Mouse (Mus musculus) MEL (cell line): ENCODE measurements around the gene Sema6c. TPM values are rescaled to one million over a fixed set of nuclear protein-coding genes. Genes with fewer than 3 reads are reported as not detected.

Experiments
- DNase-seq: peaks from one replicate; pipeline ENCODE4 v3.0.0; 2011; ENCODE audit warnings: low read depth, low spot score
- H3K27ac ChIP-seq: 2 replicates; pipeline ENCODE4 v1.5.1; 2012; ENCODE audit warnings: low read depth, mild to moderate bottlenecking, control low read depth, low read length, moderate library complexity; ENCODE audit not compliant: control insufficient read depth
- H3K27me3 ChIP-seq, 2 experiments: fragments of 150-350 bp in 1 of 2; sonication (generic) in 1 of 2; 2 replicates each; pipeline ENCODE4 v1.6.1; 2012; ENCODE audit warnings: low read length in 2 of 2, mild to moderate bottlenecking in 2 of 2, improper control_type of control experiment in 1 of 2, moderate library complexity in 1 of 2; ENCODE audit not compliant: insufficient read depth in 2 of 2, control insufficient read depth in 1 of 2
- H3K36me3 ChIP-seq, 2 experiments: 2 replicates each; pipeline ENCODE4 v1.6.1; 2012 to 2014; ENCODE audit warnings: low read length in 2 of 2, improper control_type of control experiment in 1 of 2, inconsistent platforms in 1 of 2, mild to moderate bottlenecking in 1 of 2; ENCODE audit not compliant: insufficient read depth in 2 of 2, control insufficient read depth in 1 of 2
- H3K4me1 ChIP-seq, 2 experiments: fragments of 150-350 bp in 1 of 2; sonication (generic) in 1 of 2; 2 replicates each; pipeline ENCODE4 v1.6.1; 2012; ENCODE audit warnings: low read length in 2 of 2, improper control_type of control experiment in 1 of 2, mild to moderate bottlenecking in 1 of 2; ENCODE audit not compliant: insufficient read depth in 2 of 2, control insufficient read depth in 1 of 2
- H3K4me3 ChIP-seq, 2 experiments: fragments of 150-350 bp in 1 of 2; sonication (generic) in 1 of 2; 2 replicates each; pipeline ENCODE4 v1.5.1; 2012; ENCODE audit warnings: low read depth in 2 of 2, low read length in 2 of 2, mild to moderate bottlenecking in 2 of 2, moderate library complexity in 2 of 2, control low read depth in 1 of 2, improper control_type of control experiment in 1 of 2; ENCODE audit not compliant: control insufficient read depth in 1 of 2, insufficient read depth in 1 of 2
- H3K79me2 ChIP-seq: 2 replicates; pipeline ENCODE4 v1.6.1; 2012; ENCODE audit warnings: mild to moderate bottlenecking, low read length, moderate library complexity; ENCODE audit not compliant: control insufficient read depth, poor library complexity, insufficient read depth
- H3K9ac ChIP-seq: 2 replicates; pipeline ENCODE4 v1.6.1; 2012; ENCODE audit warnings: low read depth, mild to moderate bottlenecking, control low read depth, low read length, moderate library complexity; ENCODE audit not compliant: control insufficient read depth, poor library complexity, severe bottlenecking
- H3K9me3 ChIP-seq: fragments of 150-350 bp; sonication (generic); replicated peaks from 2 replicates; pipeline ENCODE4 v1.6.1; 2012; ENCODE audit warnings: mild to moderate bottlenecking, low read length, improper control_type of control experiment, moderate library complexity; ENCODE audit not compliant: insufficient read depth
- BHLHE40 ChIP-seq: IDR thresholded peaks from 2 replicates; pipeline ENCODE4 v1.6.1; 2012; ENCODE audit warnings: low read depth, mild to moderate bottlenecking, inconsistent platforms, low read length, improper control_type of control experiment, borderline replicate concordance
- CHD2 ChIP-seq: IDR thresholded peaks from 2 replicates; pipeline ENCODE4 v1.6.1; 2011; ENCODE audit warnings: low read length, improper control_type of control experiment
- CTCF ChIP-seq, 3 experiments: IDR thresholded peaks in 2 of 3; conservative IDR thresholded peaks in 1 of 3; 2 replicates each; pipeline ENCODE4 v1.5.1; 2011 to 2012; ENCODE audit warnings: low read length in 3 of 3, low read depth in 2 of 3, mild to moderate bottlenecking in 2 of 3, improper control_type of control experiment in 1 of 3, inconsistent platforms in 1 of 3, mixed read lengths in 1 of 3, moderate library complexity in 1 of 3; ENCODE audit not compliant: control insufficient read depth in 1 of 3, insufficient read depth in 1 of 3, poor library complexity in 1 of 3, severe bottlenecking in 1 of 3
- EP300 ChIP-seq, 2 experiments: IDR thresholded peaks; 2 replicates each; pipeline ENCODE4 v1.6.1; 2011; ENCODE audit warnings: improper control_type of control experiment in 2 of 2, low read length in 2 of 2, low read depth in 1 of 2, mild to moderate bottlenecking in 1 of 2
- GABPA ChIP-seq: IDR thresholded peaks from 2 replicates; pipeline ENCODE4 v1.6.1; 2012; ENCODE audit warnings: low read depth, mild to moderate bottlenecking, inconsistent platforms, low read length, improper control_type of control experiment, moderate library complexity
- GATA1 ChIP-seq: IDR thresholded peaks from 2 replicates; pipeline ENCODE4 v1.6.1; 2011; ENCODE audit warnings: low read depth, low read length, improper control_type of control experiment
- KAT2A ChIP-seq: conservative IDR thresholded peaks from 2 replicates; pipeline ENCODE4 v1.6.1; 2012; ENCODE audit warnings: low read depth, low read length, improper control_type of control experiment, inconsistent platforms
- MAFK ChIP-seq: IDR thresholded peaks from 2 replicates; pipeline ENCODE4 v1.6.1; 2011; ENCODE audit warnings: low read depth, mild to moderate bottlenecking, low read length, improper control_type of control experiment, borderline replicate concordance
- MYB ChIP-seq: IDR thresholded peaks from 2 replicates; pipeline ENCODE4 v1.6.1; 2011; ENCODE audit warnings: mild to moderate bottlenecking, low read depth, low read length, improper control_type of control experiment
- MYC ChIP-seq: IDR thresholded peaks from 2 replicates; pipeline ENCODE4 v1.6.1; 2011; ENCODE audit warnings: low read depth, mild to moderate bottlenecking, low read length, improper control_type of control experiment, moderate library complexity
- POLR2A ChIP-seq, 2 experiments: IDR thresholded peaks; 2 replicates each; pipeline ENCODE4 v1.6.1; 2011 to 2012; ENCODE audit warnings: low read length in 2 of 2, mild to moderate bottlenecking in 2 of 2, control low read depth in 1 of 2, improper control_type of control experiment in 1 of 2, low read depth in 1 of 2, moderate library complexity in 1 of 2; ENCODE audit not compliant: control insufficient read depth in 1 of 2, insufficient read depth in 1 of 2, poor library complexity in 1 of 2
- POLR2AphosphoS2 ChIP-seq: IDR thresholded peaks from 2 replicates; pipeline ENCODE4 v1.6.1; 2011; ENCODE audit warnings: low read length, improper control_type of control experiment
- RAD21 ChIP-seq: IDR thresholded peaks from 2 replicates; pipeline ENCODE4 v1.6.1; 2011; ENCODE audit warnings: mild to moderate bottlenecking, low read depth, low read length, improper control_type of control experiment
- SMC3 ChIP-seq: IDR thresholded peaks from 2 replicates; pipeline ENCODE4 v1.6.1; 2011; ENCODE audit warnings: low read depth, low read length, improper control_type of control experiment
- TAL1 ChIP-seq: IDR thresholded peaks from 2 replicates; pipeline ENCODE4 v1.6.1; 2012; ENCODE audit warnings: mild to moderate bottlenecking, inconsistent platforms, low read length, moderate library complexity, mixed read lengths
- TCF12 ChIP-seq: IDR thresholded peaks from 2 replicates; pipeline ENCODE4 v1.6.1; 2014; ENCODE audit warnings: low read depth, mild to moderate bottlenecking, inconsistent platforms, low read length, improper control_type of control experiment, moderate library complexity
- UBTF ChIP-seq: IDR thresholded peaks from 2 replicates; pipeline ENCODE4 v1.6.1; 2012; ENCODE audit warnings: low read depth, mild to moderate bottlenecking, inconsistent platforms, low read length, improper control_type of control experiment, moderate library complexity, borderline replicate concordance; ENCODE audit not compliant: insufficient read depth
- USF1 ChIP-seq: IDR thresholded peaks from 2 replicates; pipeline ENCODE4 v1.6.1; 2014; ENCODE audit warnings: low read depth, mild to moderate bottlenecking, inconsistent platforms, low read length, improper control_type of control experiment, moderate library complexity
- USF2 ChIP-seq, 2 experiments: IDR thresholded peaks; 2 replicates each; pipeline ENCODE4 v1.6.1; 2011 to 2012; ENCODE audit warnings: improper control_type of control experiment in 2 of 2, low read length in 2 of 2, borderline replicate concordance in 1 of 2, inconsistent platforms in 1 of 2, low read depth in 1 of 2, mild to moderate bottlenecking in 1 of 2; ENCODE audit not compliant: insufficient read depth in 1 of 2
- ZKSCAN1 ChIP-seq: IDR thresholded peaks from 2 replicates; pipeline ENCODE4 v1.6.1; 2012; ENCODE audit warnings: low read depth, mild to moderate bottlenecking, inconsistent platforms, low read length, improper control_type of control experiment, moderate library complexity
- ZMIZ1 ChIP-seq: IDR thresholded peaks from 2 replicates; pipeline ENCODE4 v1.6.1; 2012; ENCODE audit warnings: low read depth, mild to moderate bottlenecking, inconsistent platforms, low read length, improper control_type of control experiment, moderate library complexity
- polyA plus RNA-seq, 2 experiments: library from polyadenylated mRNA; stranded (reverse) in 1 of 2; unstranded in 1 of 2; fragments of >175 nt in 1 of 2; fragments of >200 nt in 1 of 2; gene quantifications; 2 replicates each; pipeline versions ENCODE4 v1.2.1 to v1.2.4; 2012; ENCODE audit warnings: low replicate concordance in 2 of 2, low read depth in 1 of 2; ENCODE audit not compliant: insufficient read length in 2 of 2, insufficient read depth in 1 of 2, missing spikeins in 1 of 2
- total RNA-seq: library from RNA; depleted of rRNA; stranded (reverse); fragments of 300-350 nt; gene quantifications from 2 replicates; pipeline ENCODE4 v1.2.3, GENCODE M21; 2012

Gene Sema6c
- total and polyA plus RNA-seq, 3 experiments, result 0.35 to 3.2 TPM; not detected in 1

GRCm38 (mm10) chr3:95153874-95154273 is 6.4 kb upstream of the Sema6c start (continued):
- no peak for TF ChIP-seq MYB

GRCm38 (mm10) chr3:95159511-95159986 is 708 bp upstream of the Sema6c start:
- TF ChIP-seq RAD21 (no peak), MAFK (no peak), GABPA (no peak), BHLHE40 (no peak), POLR2AphosphoS2 (no peak), GATA1 (peak; percentile 65), USF2 (IDR thresholded peaks at IDR 0.05; ENCODE audit: borderline replicate concordance in 1 of 2, insufficient read depth in 1 of 2, low read depth in 1 of 2, low read length in 2 of 2) (0 out of 4 replicates have a peak, but pooled peaks of 1 of the 2 experiments have one; percentile 12), TAL1 (no peak), POLR2A (IDR thresholded peaks at IDR 0.05; ENCODE audit: control insufficient read depth in 1 of 2, insufficient read depth in 1 of 2, low read depth in 1 of 2, low read length in 2 of 2, poor library complexity in 1 of 2) (no peak), KAT2A (no peak), USF1 (no peak), ZMIZ1 (no peak), MYC (0 out of 2 replicates have a peak, but pooled peaks have one; percentile 3), TCF12 (no peak), EP300 (IDR thresholded peaks at IDR 0.05; ENCODE audit: low read depth in 1 of 2, low read length in 2 of 2) (0 out of 4 replicates have a peak, but pooled peaks of 1 of the 2 experiments have one; percentile 22), ZKSCAN1 (peak; percentile 3; the same call in 1 of the 2 replicates), CTCF (IDR thresholded peaks at IDR 0.05 in 2 of 3, conservative IDR thresholded peaks at IDR 0.05 in 1 of 3; ENCODE audit: control insufficient read depth in 1 of 3, insufficient read depth in 1 of 3, low read depth in 2 of 3, low read length in 3 of 3, poor library complexity in 1 of 3, severe bottlenecking in 1 of 3) (no peak), CHD2 (no peak), SMC3 (no peak), UBTF (no peak)
- Histone ChIP-seq H3K9ac (peak overlapping the region; percentile 53), H3K9me3 (no peaks in the 10 kb centered on the region), H3K4me1 (peaks cover 2 to 18% of the 10 kb centered on the region in 2 experiments), H3K79me2 (no peaks in the 10 kb centered on the region), H3K4me3 (peak overlapping the region; percentile 70 to 96), H3K36me3 (peaks cover 0 to 5% of the 10 kb centered on the region in 2 experiments; a peak in 2 of 4 replicates), H3K27ac (no peak overlapping the region), H3K27me3 (no peaks in the 10 kb centered on the region; a peak in 1 of 4 replicates)
- DNase-seq, result no peak
